In the genomic region with DNA sequence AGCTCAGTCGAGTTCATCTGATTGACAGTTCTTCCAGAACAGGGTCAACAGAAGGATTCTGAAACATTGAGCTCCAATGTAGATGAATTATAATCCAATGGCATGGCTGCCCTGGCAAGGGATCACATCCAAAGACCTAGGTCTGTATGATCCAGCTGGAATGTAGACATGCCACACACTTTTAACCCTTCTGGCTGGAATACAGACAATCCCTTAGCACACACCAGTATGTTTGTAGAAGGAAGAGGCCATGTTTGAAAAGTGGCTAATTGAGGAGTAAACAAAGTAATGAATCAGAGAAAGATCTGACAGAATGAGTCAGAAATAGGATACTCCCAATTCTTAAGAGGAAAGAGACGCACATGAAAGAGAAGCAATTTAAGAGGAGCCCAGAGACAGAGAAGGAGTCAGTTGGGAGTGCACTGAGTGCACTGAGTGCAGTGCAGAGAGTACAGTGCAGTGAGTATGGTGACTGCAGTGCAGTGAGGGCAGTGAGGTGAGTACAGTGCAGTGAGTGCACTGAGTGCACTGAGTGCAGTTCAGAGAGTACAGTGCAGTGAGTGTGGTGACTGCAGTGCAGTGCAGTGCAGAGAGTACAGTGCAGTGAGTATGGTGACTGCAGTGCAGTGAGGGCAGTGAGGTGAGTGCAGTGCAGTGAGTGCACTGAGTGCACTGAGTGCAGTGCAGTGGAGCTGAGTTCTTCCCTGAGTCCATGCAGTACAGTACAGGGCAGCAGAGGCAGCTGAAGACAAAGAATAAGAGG, we compare ENCODE assay signal across 21 mouse cellular contexts. TPM values are rescaled to one million over a fixed set of nuclear protein-coding genes. Genes with fewer than 3 reads are reported as not detected.
A peak's percentile ranks its signal among the peaks of the same experiment; 100 is the strongest.
DNase-seq lines count a peak whose midpoint lies in the region; ATAC-seq and TF ChIP-seq lines count a peak whose summit lies in the region.
"Had no signal": no experiment of that assay in that cellular context is flagged by ENCODE, and none has a peak within 500 bp of the region (broad histone marks: within the 10 kb centered on the region; RNA-seq: fewer than 3 reads in every experiment).

No protein-coding gene starts in this region.

- peaks cover 15% of the 10 kb centered on the region for H3K36me3 ChIP-seq in hindbrain, embryonic 16.5 days (ENCODE audit: control insufficient read depth, insufficient read depth, low read length)
- H3K36me3 ChIP-seq in hindbrain, embryonic 12.5 days: peaks cover 44% of the 10 kb centered on the region
- peaks cover 33% of the 10 kb centered on the region for H3K36me3 ChIP-seq in lung, embryonic 15.5 days
- H3K36me3 ChIP-seq in intestine, embryonic 16.5 days (ENCODE audit: control insufficient read depth, insufficient read depth, low read length): peaks cover 3% of the 10 kb centered on the region; the same call in 1 of the 2 replicates
- H3K36me3 ChIP-seq in stomach, embryonic 15.5 days: peaks cover 20% of the 10 kb centered on the region; the same call in 1 of the 2 replicates
- peaks cover 72% of the 10 kb centered on the region for H3K36me3 ChIP-seq in hindbrain, embryonic 10.5 days

- no peak overlapping the region for H3K4me3 ChIP-seq in hindbrain, embryonic 16.5 days (ENCODE audit: low read length)
- no peak overlapping the region for H3K4me3 ChIP-seq in hindbrain, embryonic 12.5 days
- H3K4me3 ChIP-seq in lung, embryonic 15.5 days: no peak overlapping the region
- H3K4me3 ChIP-seq in lung, adult 2 months (replicated peaks; ENCODE audit: extremely low read depth, low read depth, low read length): no peak overlapping the region
- no peak overlapping the region for H3K4me3 ChIP-seq in intestine, embryonic 16.5 days (ENCODE audit: low read length)
- H3K4me3 ChIP-seq in stomach, embryonic 15.5 days (replicated peaks): no peak overlapping the region
- H3K4me3 ChIP-seq in hindbrain, embryonic 10.5 days: no peak overlapping the region
- H3K4me3 ChIP-seq: erythroblast, embryonic 14.5 days; limb, embryonic 15.5 days; megakaryocyte, embryonic 14.5 days had no signal

- H3K9me3 ChIP-seq in hindbrain, embryonic 16.5 days (ENCODE audit: control insufficient read depth, low read length): no peaks in the 10 kb centered on the region
- no peaks in the 10 kb centered on the region for H3K9me3 ChIP-seq in hindbrain, embryonic 12.5 days (replicated peaks)
- H3K9me3 ChIP-seq in lung, embryonic 15.5 days: no peaks in the 10 kb centered on the region
- H3K9me3 ChIP-seq in intestine, embryonic 16.5 days (ENCODE audit: control insufficient read depth, low read length): no peaks in the 10 kb centered on the region
- no peaks in the 10 kb centered on the region for H3K9me3 ChIP-seq in stomach, embryonic 15.5 days
- H3K9me3 ChIP-seq in hindbrain, embryonic 10.5 days: no peaks in the 10 kb centered on the region
- H3K9me3 ChIP-seq: limb, embryonic 15.5 days; megakaryocyte, embryonic 14.5 days had no signal

- no peak overlapping the region for H3K27ac ChIP-seq in hindbrain, embryonic 16.5 days (ENCODE audit: low read depth, low read length)
- no peak overlapping the region for H3K27ac ChIP-seq in hindbrain, embryonic 12.5 days
- no peak overlapping the region for H3K27ac ChIP-seq in lung, embryonic 15.5 days
- no peak overlapping the region for H3K27ac ChIP-seq in intestine, embryonic 16.5 days (ENCODE audit: low read length)
- no peak overlapping the region for H3K27ac ChIP-seq in stomach, embryonic 15.5 days
- no peak overlapping the region for H3K27ac ChIP-seq in hindbrain, embryonic 10.5 days
- H3K27ac ChIP-seq: limb, embryonic 15.5 days had no signal

- H3K27me3 ChIP-seq in hindbrain, embryonic 16.5 days (replicated peaks; ENCODE audit: control insufficient read depth, insufficient read depth, low read length): no peaks in the 10 kb centered on the region
- H3K27me3 ChIP-seq in hindbrain, embryonic 12.5 days: no peaks in the 10 kb centered on the region
- H3K27me3 ChIP-seq in lung, embryonic 15.5 days: no peaks in the 10 kb centered on the region
- no peaks in the 10 kb centered on the region for H3K27me3 ChIP-seq in intestine, embryonic 16.5 days (replicated peaks; ENCODE audit: control insufficient read depth, insufficient read depth, low read length)
- no peaks in the 10 kb centered on the region for H3K27me3 ChIP-seq in stomach, embryonic 15.5 days (replicated peaks)
- no peaks in the 10 kb centered on the region for H3K27me3 ChIP-seq in hindbrain, embryonic 10.5 days (ENCODE audit: insufficient read depth, poor library complexity, severe bottlenecking)
- H3K27me3 ChIP-seq: limb, embryonic 15.5 days; megakaryocyte, embryonic 14.5 days had no signal

- WGBS in hindbrain, embryonic 16.5 days: 79% methylated on average over 2 of the region's 2 CpGs
- 78% methylated on average over 2 of the region's 2 CpGs for WGBS in hindbrain, embryonic 12.5 days
- 32% methylated on average over 2 of the region's 2 CpGs for WGBS in lung, embryonic 15.5 days
- 32% methylated on average over 2 of the region's 2 CpGs for WGBS in lung, adult 2 months
- 46% methylated on average over 2 of the region's 2 CpGs for WGBS in intestine, embryonic 16.5 days
- WGBS in stomach, embryonic 15.5 days: 40% methylated on average over 2 of the region's 2 CpGs
- WGBS in hindbrain, embryonic 10.5 days: 83% methylated on average over 2 of the region's 2 CpGs

- H3K4me2 ChIP-seq in hindbrain, embryonic 16.5 days (ENCODE audit: low read length): no peak overlapping the region
- no peak overlapping the region for H3K4me2 ChIP-seq in hindbrain, embryonic 12.5 days (replicated peaks)
- H3K4me2 ChIP-seq in lung, embryonic 15.5 days: no peak overlapping the region
- no peak overlapping the region for H3K4me2 ChIP-seq in intestine, embryonic 16.5 days (ENCODE audit: low read depth, low read length)
- no peak overlapping the region for H3K4me2 ChIP-seq in stomach, embryonic 15.5 days
- H3K4me2 ChIP-seq: limb, embryonic 15.5 days had no signal

- ATAC-seq in hindbrain, embryonic 16.5 days: 0 out of 2 replicates have a peak, but pooled peaks have one; percentile 37
- no peak for ATAC-seq in hindbrain, embryonic 12.5 days (ENCODE audit: low FRiP score)
- ATAC-seq in lung, embryonic 15.5 days (ENCODE audit: borderline replicate concordance, extremely low read depth, low FRiP score, low TSS enrichment): peak; percentile 62; the same call in 1 of the 2 replicates
- peak; percentile 60 for ATAC-seq in intestine, embryonic 16.5 days
- ATAC-seq in stomach, embryonic 15.5 days (ENCODE audit: insufficient read depth, low FRiP score, low read depth): peak; percentile 35; the same call in 1 of the 2 replicates
- ATAC-seq: activated CD4-positive, CD25-positive, alpha-beta regulatory T cell, adult 4 months; forebrain, postnatal 0 days; inflammation-experienced regulatory T-cells, adult 6 months; midbrain, embryonic 16.5 days had no signal

- no peak for TF ChIP-seq CTCF in lung, adult 2 months (IDR thresholded peaks at IDR 0.05; ENCODE audit: insufficient read depth, low read length)

- H3K4me1 ChIP-seq in hindbrain, embryonic 16.5 days (ENCODE audit: control insufficient read depth, insufficient read depth, low read depth, low read length): no peaks in the 10 kb centered on the region
- H3K4me1 ChIP-seq in hindbrain, embryonic 12.5 days: no peaks in the 10 kb centered on the region
- 0 out of 2 replicates have a peak, but pooled peaks cover 4% of the 10 kb centered on the region for H3K4me1 ChIP-seq in lung, embryonic 15.5 days
- peaks cover 4% of the 10 kb centered on the region for H3K4me1 ChIP-seq in lung, adult 2 months (ENCODE audit: control insufficient read depth, insufficient read depth, low read length)
- no peaks in the 10 kb centered on the region for H3K4me1 ChIP-seq in intestine, embryonic 16.5 days (ENCODE audit: control insufficient read depth, insufficient read depth, low read length)
- 0 out of 2 replicates have a peak, but pooled peaks cover 3% of the 10 kb centered on the region for H3K4me1 ChIP-seq in stomach, embryonic 15.5 days
- H3K4me1 ChIP-seq in hindbrain, embryonic 10.5 days (replicated peaks): no peaks in the 10 kb centered on the region
- H3K4me1 ChIP-seq: limb, embryonic 15.5 days had no signal

- DNase-seq in lung, adult 2 months: no peak
- no peak for DNase-seq in right cerebral cortex, postnatal 25 days
- DNase-seq in hindbrain, embryonic 10.5 days (ENCODE audit: low spot score): no peak
- DNase-seq: adrenal gland, postnatal 25 days; cerebellum, adult 9-10 months; embryo, embryonic 11 days; forebrain, postnatal 0 days; kidney, postnatal 10 days; layer of hippocampus, adult 9-11 months; thymus, postnatal 25 days had no signal

- TF ChIP-seq POLR2A in lung, adult 2 months (IDR thresholded peaks at IDR 0.05; ENCODE audit: borderline replicate concordance, extremely low read depth, low read depth, low read length): no peak

- H3K9ac ChIP-seq in hindbrain, embryonic 16.5 days (ENCODE audit: low read depth, low read length): no peak overlapping the region
- H3K9ac ChIP-seq in hindbrain, embryonic 12.5 days: no peak overlapping the region
- H3K9ac ChIP-seq in lung, embryonic 15.5 days: no peak overlapping the region
- H3K9ac ChIP-seq in intestine, embryonic 16.5 days (ENCODE audit: low read depth, low read length): no peak overlapping the region
- no peak overlapping the region for H3K9ac ChIP-seq in stomach, embryonic 15.5 days
- H3K9ac ChIP-seq: forebrain, postnatal 0 days; limb, embryonic 15.5 days had no signal

RNA-seq across cellular contexts. Expression of a gene that starts 18.2 kb away (rescaled TPM):
- 33.4 and 38.2 TPM in 2 replicates for polyA plus RNA-seq in hindbrain, embryonic 16.5 days (2015; fragmentation: Nextera tagmentation; extraction: Ambion mirVana)
- 28.6 and 33.4 TPM in 2 replicates for polyA plus RNA-seq in hindbrain, embryonic 12.5 days (2016; fragmentation: Nextera tagmentation; extraction: Ambion mirVana)
- 25.8 and 29.4 TPM in 2 replicates for polyA plus RNA-seq in lung, embryonic 15.5 days (2015; fragmentation: Nextera tagmentation; extraction: Ambion mirVana)
- polyA plus RNA-seq in lung, adult 2 months (2012; rRNA removed): 47.9 and 49.1 TPM in 2 replicates
- 15.4 and 16.2 TPM in 2 replicates for polyA plus RNA-seq in intestine, embryonic 16.5 days (2015; fragmentation: Nextera tagmentation; extraction: Ambion mirVana)
- 21.5 and 22.9 TPM in 2 replicates for polyA plus RNA-seq in stomach, embryonic 15.5 days (2015; fragmentation: Nextera tagmentation; extraction: Ambion mirVana)
- 21.8 and 23.0 TPM in 2 replicates for polyA plus RNA-seq in hindbrain, embryonic 10.5 days (2016; fragmentation: Nextera tagmentation; extraction: Ambion mirVana)

RNA-seq across cellular contexts. Expression of a gene that starts 24.5 kb away (rescaled TPM):
- polyA plus RNA-seq in hindbrain, embryonic 16.5 days (2015; fragmentation: Nextera tagmentation; extraction: Ambion mirVana): 14.3 and 16.3 TPM in 2 replicates
- 6.2 and 6.3 TPM in 2 replicates for polyA plus RNA-seq in hindbrain, embryonic 12.5 days (2016; fragmentation: Nextera tagmentation; extraction: Ambion mirVana)
- polyA plus RNA-seq in lung, embryonic 15.5 days (2015; fragmentation: Nextera tagmentation; extraction: Ambion mirVana): 3.7 and 5.3 TPM in 2 replicates
- polyA plus RNA-seq in lung, adult 2 months (2012; rRNA removed): 10.0 and 12.5 TPM in 2 replicates
- polyA plus RNA-seq in intestine, embryonic 16.5 days (2015; fragmentation: Nextera tagmentation; extraction: Ambion mirVana): 4.1 and 4.3 TPM in 2 replicates
- polyA plus RNA-seq in stomach, embryonic 15.5 days (2015; fragmentation: Nextera tagmentation; extraction: Ambion mirVana): 3.5 and 4.9 TPM in 2 replicates
- 4.1 TPM in 2 replicates for polyA plus RNA-seq in hindbrain, embryonic 10.5 days (2016; fragmentation: Nextera tagmentation; extraction: Ambion mirVana)

RNA-seq across cellular contexts. Expression of a gene that starts 55.8 kb away (rescaled TPM):
- polyA plus RNA-seq in hindbrain, embryonic 16.5 days (2015; fragmentation: Nextera tagmentation; extraction: Ambion mirVana): 78.2 and 80.5 TPM in 2 replicates
- polyA plus RNA-seq in hindbrain, embryonic 12.5 days (2016; fragmentation: Nextera tagmentation; extraction: Ambion mirVana): 59.1 and 61.0 TPM in 2 replicates
- polyA plus RNA-seq in lung, embryonic 15.5 days (2015; fragmentation: Nextera tagmentation; extraction: Ambion mirVana): 38.4 and 39.2 TPM in 2 replicates
- 20.9 and 28.5 TPM in 2 replicates for polyA plus RNA-seq in lung, adult 2 months (2012; rRNA removed)
- polyA plus RNA-seq in intestine, embryonic 16.5 days (2015; fragmentation: Nextera tagmentation; extraction: Ambion mirVana): 34.5 and 34.6 TPM in 2 replicates
- 33.6 and 35.0 TPM in 2 replicates for polyA plus RNA-seq in stomach, embryonic 15.5 days (2015; fragmentation: Nextera tagmentation; extraction: Ambion mirVana)
- polyA plus RNA-seq in hindbrain, embryonic 10.5 days (2016; fragmentation: Nextera tagmentation; extraction: Ambion mirVana): 39.7 and 48.7 TPM in 2 replicates
